Mouse (Mus musculus) activated CD4-positive, CD25-positive, alpha-beta regulatory T cell, adult 4 months (primary cell): ENCODE measurements around the gene Slco3a1. TPM values are rescaled to one million over a fixed set of nuclear protein-coding genes. Genes with fewer than 3 reads are reported as not detected.

Source experiments
- ATAC-seq: one replicate; pipeline ENCODE4 v1.8.0; 2017
- polyA plus RNA-seq, 2 experiments: library from polyadenylated mRNA; unstranded; fragments of 100-300 nt; shearing (Covaris generic); gene quantifications; one replicate each; pipeline ENCODE4 v1.2.1; 2017

Slco3a1 gene
- polyA plus RNA-seq, 2 experiments from 2014 or later = 14.6 to 16.7 TPM

DNA sequence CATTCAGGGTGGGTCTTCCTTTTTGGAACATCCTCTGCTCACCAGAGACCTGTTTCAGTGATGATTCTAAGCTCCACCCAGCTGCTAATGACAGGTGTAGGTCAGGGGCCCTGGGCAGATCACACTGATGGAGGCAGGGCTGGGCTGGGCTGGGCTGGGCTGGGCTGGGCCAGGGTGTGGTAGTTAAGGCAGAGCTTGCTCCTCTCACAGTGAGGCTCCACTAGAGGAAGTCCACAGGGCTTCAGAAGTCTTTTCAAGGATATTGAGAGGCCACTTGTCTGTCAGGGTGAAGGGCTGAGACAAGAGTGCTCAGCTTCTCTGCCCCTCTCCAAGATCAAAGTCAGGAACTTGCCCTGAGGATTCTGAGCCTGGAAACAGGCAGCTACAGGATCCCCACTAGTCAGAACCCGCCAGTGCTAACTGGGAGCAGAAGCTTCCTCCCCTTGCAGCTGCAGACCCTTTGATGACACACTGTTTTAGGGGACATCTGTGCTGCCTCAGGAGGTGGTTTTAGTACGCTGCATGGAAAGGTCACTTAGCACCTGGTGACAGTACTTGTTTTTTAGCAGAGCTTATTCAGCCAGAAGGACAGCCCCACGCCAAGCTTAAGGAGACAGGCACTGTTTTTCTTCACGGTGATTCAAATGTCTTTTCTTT is 213.3 kb downstream of the Slco3a1 start:
- peak; percentile 16 for ATAC-seq

DNA sequence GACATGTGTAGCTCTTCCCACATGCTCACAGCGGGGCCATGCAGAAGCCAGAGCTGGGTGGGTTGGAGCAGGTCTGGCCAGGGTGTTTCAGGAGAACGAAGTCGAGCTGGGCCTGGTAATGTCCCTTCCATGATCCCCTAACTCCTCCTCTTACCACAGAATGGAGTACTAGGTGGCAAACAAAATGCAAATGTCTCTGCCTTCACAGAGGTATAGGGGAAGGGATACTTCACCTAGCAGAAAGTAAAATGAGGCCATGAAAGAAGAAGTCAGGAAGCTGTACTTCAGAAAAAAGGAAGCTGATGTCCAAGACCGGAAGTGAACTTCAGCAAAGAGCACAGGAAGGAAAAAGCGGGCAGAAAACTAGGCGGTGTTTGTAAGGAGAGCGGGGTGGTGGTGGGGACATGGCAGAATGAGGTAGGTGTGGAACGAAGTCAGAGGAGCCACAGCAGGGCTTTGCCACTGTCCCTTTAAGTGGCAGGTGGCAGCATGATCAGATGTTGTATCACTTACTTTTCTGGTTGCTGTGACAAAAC is 214.1 kb downstream of the Slco3a1 start:
- ATAC-seq = peak; percentile 52

DNA sequence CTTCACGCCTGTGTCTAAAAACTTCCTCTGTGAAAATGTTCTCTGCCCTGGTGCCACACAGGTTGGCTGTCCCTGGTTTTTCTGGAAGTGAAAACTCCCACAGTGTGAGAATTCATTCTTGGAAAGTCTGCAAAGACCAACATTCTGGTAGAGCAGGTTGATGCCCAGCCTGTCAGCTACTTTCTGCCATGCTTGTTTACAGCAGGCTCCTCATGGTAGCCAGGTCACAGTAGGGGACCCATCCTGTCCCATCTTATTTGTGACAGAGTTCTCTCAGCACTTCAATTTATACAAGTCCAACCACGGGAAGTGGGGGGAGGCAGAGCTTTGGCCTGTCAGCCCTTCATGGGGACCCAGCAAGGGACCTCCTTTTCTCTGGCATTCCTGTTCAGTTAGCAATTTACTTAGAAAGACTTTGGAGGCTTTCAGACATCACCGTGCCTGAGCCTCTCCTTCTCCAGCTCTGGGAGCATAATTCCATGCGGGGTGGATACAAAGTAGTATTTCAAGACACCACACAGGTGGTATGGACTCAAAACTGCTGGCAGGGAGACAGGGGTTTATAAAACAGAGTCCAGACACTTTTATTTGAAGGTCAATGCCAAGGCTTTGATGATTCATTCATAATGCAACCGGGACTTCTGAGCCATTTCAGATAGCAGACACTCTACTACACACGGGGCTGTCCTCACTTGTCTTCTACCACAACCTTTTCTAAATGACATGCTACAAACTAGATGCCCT is 216.7 kb downstream of the Slco3a1 start:
- ATAC-seq = no peak

DNA sequence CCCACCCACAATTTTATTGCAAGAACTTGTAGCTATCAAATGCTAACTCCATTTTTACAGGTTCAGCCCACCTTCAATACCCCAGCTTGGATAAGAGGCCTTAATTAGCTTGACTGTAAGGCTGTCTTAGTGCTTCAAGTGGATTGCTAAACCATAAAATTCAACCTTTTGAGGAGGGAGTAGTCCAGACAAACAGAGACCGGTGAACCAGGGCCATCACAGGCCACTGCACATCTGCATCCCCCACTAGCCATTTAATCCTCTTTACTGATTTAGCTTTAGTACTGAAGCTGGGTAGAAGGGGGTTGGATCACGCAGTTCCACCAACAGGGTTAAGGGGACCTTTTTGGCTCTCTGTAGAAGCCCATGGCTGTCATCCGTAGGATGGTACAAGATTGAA is 222.3 kb downstream of the Slco3a1 start:
- no peak for ATAC-seq

DNA sequence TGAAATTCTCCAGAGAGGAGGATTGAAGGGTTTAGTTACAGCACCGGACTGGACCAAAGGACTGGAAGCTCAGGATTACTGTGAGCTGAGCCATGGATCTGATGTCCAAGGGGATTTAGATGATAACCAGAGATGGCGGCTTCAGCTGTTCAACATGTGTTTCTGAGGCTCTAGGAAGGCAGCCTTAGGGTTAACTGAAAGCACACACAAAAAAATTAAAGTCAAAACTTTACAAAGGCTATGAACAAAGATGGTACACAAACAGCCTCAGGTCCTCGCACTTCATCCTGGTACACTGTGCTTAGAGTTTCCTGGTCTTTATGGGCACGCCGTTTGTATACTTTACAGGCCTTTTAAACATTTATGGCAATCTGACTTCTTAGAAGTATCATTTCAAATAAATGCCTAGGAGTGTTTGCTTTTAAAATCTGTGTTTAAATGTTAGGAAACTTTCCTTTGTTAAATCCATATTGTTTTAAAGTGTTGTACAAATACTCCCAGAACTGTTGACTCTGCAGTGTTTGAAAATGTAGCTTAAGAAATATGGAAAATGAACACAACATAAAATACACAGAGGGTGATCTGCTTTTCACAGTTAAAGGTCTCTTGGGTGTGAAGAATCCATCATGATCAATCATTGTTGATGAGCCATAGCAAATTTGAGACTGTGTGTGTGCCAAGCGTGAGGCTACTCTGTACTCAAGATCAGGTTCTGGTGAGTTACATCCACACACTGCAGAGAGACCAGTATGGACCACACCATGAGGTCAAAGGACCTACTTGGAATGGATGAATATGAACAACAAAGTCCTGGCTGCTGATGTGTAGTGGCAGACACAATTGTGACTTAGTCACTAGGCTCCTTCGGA is 223.5 kb downstream of the Slco3a1 start:
- ATAC-seq = no peak

DNA sequence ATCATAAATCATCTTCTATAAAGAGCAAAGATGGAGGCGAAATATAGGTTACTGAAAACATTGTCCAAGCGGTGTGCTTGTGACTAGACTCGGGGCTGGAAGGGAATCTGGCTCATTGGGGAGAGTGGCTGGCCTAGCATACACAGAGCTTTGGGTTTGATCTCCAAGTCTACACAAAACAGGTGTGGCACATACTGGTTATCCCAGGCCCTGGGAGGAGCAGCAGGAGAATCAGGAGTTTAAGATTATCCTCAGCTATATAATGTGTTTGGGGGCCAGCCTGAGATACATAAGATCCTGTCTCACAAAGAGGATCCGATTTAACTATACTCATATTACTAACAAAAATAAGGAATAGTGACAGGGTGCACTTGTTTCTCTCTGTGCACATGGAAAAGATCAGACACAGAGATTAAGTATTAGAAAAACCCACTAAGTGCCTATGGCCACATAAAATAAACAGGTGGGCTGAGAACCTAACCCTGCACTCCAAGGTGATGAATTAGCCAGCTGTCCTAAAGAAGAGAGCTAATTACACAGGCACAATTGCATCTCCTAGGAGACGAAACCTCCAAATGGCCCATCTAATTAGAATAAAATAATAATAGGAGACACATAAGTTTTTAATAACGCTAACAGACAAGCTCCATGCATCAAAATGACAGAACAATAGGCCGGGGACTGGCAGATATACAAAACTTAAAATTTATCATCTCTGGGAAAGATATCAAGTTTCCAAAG is 224.3 kb downstream of the Slco3a1 start:
- no peak for ATAC-seq

DNA sequence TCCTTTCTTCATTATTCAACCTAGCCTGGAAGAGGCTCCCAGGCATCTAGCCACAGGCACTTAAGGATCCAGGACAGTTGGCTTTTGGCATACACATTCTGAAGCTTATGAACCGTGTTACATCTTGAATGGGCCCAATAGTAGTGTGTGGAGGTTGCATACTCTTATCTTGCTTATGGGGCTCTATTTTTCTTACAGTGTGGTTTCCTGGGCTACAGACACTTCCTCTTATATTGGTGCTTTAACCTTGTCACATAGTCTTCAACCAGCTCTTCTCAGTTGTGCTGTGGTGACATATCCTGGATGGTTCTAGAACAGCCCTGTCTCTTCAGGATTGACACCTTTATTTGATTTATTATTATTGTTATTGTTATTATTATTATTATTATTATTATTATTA is 225.6 kb downstream of the Slco3a1 start:
- peak; percentile 59 for ATAC-seq

DNA sequence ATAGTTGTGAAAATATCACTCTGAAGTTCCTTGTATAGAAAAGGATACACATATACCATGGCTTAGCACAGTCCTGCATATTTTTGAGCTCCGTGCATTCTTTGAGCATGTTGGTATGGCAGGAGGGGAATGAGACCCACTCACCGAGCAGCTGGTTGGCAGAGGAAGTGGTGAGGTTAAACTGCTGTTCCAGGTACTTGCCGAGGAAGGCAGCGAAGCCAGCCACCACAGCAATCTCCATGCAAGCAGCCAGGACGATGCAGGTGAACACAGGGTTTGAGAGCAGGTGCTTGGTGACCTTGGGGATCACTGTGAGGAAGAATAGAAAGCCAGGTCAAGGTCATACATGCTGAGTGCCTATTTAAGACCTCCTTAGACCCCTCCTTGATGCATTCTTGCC is 226.9 kb downstream of the Slco3a1 start:
- ATAC-seq = no peak

DNA sequence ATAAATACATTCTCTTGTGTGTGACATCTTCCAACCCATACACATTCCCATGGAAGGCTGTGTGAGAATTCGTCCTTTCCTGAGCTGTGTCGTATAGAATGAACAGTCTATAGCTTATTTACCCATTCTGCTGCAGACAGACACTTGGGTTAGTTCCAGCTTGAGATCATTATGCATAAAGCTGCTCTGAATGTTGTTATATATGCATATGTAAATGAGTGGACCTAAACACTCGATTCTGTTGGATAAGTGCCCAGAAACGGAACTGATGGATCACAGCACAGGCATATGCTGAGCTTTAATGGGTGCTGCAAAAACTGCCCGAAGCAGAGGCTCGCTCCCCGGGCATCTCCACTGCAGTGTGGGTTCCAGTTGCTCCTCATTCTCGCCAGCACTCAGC is 229.5 kb downstream of the Slco3a1 start:
- ATAC-seq = no peak

DNA sequence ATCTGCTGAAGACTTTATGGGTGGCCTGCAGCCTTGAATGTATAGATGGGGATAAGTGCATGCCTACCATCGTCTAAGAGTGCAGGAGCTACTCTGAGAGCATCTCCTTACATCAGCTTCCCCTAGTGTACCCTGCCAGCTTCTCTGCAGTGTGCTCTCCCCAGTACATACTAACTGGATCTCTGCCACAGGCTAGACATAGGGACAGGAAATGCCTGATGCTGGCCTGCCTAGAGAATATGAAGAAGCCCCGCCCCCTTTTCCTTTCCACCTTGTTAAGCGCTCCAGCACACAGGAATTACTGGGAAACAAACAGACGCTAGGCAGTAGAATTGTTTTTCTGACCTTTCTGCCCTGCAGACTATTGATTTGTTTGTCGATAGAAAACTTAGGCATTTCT is 230.9 kb downstream of the Slco3a1 start:
- no peak for ATAC-seq

DNA sequence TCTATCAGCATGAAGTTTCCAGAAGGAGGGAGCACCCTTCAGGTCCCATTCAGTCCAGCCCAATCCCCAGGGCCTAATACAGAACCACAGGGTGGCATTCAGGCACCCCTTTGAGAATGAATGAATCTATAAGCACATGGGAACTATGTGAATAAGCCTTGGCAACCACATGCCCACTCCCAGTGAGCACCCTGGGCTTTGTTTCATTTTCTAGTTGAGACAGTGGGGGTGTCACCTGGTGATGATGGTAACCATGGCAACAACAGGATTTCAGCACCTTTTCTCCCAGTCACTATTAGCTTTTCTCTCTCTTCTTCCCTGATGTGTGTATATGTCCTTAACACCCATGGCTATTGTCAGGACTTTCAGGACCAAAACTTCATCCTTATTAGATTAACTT is 231.4 kb downstream of the Slco3a1 start:
- no peak for ATAC-seq

DNA sequence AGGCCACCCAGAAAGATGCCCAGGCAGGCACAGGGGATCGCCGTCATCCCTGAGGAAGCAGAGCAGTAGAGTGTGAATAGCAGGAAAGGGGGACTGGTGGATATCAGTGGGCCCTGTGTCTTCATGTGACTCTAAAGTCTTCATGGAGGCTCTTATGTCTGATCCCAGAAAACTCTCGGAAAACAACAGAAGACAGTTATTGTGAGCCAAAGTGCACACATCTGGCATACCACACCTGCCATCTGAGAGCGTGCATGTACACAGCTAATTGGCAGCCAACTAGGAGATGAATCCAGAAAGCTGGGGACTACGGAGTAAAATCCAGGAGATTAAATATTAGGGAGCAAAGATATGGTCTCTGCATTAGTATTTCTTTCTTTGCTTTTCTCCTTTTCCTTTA is 233.9 kb downstream of the Slco3a1 start:
- no peak for ATAC-seq

DNA sequence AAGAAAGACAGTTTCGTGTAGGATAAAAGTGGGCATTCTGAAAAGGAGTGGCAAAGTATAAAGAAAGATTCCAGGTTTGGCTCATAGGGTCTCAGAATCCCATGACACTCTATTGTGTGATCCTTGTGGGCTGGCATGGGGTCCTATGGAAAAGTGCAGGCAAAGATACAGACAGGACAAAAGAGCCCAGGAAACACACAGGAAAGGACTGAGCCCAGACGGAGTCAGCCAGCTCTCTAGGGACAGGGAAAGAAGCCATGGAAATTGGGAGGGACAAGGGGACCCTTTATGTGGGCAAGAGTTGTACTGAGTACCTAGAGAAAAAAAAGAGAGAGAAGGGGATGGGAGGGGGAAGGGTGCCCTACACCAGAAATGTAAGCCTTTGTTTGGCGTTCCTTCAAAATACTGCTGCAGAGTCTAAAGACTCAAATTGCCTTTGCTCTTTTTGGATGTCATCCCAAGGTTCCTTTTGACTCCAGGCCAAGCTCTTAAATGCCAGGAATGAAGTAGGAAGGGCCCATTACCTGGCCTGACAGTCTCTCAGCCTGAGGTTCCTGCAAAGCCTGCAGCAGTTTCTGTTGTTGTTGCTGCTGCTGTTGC is 238.6 kb downstream of the Slco3a1 start:
- ATAC-seq = no peak

DNA sequence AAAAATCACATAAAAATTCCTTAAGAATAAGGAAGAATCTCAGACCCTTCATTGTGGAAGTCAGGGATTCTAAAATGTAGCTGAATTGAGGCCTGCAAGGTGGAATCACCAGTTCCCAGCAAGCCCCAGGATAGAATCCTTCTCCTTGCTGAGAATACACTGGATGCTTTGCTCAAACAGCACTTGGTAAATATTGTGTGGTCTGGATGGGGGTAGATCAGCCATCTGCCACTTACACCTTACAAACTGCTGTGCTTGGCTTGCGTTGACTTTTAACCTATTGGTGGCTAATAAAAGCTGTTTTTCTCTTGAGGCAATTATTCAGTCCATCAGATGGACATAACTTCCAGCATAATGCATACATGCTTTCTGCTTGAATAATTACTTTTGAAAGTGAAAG is 240.3 kb downstream of the Slco3a1 start:
- ATAC-seq = no peak

DNA sequence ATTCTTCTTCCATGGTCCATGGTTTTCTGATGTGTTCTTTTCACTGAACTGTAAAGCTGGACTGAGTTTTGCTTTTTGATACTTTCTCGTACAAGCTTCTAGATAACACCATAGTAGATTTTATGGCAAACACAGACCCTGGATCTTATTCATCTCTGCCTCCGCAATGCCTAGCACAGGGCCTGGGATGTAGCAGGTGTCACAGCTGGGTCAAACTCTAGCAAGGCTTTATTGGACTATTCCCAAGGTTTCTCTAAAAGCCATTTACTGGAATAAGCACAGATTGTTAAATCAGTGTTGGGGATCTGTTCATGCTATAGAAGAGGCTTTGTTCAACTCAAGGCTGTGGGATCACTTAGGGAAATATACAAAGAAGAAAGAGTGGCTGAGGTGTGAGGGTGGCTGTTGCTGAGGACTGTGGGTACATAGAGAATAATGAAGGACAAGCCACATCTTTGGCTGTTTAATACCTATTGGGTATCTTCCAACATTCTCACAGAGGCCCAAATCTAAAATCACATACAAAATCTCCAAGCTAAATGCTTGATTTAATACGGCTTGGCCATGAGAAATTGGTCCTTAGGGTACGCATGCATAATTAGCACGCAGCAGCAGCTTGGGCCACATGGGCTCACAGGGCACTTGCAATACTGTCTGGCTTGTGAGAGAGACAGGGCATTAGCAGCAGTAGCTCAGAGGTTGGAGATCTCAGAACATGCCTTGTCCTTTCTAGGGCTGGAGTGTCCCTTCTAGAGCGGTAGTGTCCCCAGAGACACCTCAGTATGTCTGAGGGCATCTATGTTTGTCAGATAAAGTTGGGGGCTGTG is 241.1 kb downstream of the Slco3a1 start:
- ATAC-seq = no peak

DNA sequence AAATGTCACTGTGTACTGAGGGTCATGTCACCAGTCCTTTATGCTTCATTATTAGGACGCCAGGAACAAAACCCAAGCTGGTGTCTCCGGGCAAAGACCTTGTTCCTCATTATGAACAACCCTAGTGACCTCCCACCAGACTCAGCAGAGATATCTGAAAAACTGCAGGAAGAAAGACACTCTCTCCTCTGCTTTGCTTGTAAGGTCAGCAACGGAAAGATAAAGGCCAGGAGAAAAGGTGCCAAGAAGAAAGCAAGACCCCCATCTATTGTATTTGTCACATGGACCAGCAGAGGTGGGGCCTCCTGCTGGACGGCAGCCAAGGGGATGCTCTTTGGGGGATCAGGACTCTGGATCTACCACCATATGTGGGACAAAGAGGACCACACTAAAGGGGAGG is 243.0 kb downstream of the Slco3a1 start:
- ATAC-seq = no peak

DNA sequence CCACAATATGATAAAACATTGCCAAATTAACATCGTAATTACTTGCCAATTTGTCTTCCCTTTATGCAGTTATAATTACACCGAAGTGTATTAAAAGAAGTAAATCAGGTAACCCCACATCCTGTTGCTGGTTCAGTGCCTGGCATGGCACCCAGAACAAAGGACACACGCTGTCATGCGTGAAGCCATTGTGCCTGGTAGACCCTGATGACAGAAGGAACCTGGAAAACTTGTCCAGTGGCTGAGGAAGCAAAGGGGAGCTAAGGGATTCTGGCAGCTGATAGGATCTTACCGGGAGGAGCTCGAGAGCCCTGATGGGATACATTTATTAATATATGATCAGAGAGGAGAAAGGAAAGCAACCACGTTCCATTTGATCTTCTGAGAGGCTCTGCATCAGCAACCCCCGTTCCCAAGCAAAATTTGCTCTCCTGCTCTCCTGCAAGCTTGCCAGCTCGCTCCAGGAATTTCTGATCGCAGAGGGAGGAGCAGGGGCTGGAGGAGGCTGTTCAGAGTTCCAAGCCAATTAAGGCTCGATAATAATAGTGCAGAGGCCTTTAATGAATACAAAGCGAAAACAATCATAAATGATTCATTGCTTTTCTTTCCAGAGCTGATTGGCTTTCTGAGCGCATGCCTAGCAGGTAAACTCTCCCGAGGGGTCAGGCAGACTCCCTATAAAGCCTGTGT is 250.8 kb downstream of the Slco3a1 start:
- no peak for ATAC-seq

DNA sequence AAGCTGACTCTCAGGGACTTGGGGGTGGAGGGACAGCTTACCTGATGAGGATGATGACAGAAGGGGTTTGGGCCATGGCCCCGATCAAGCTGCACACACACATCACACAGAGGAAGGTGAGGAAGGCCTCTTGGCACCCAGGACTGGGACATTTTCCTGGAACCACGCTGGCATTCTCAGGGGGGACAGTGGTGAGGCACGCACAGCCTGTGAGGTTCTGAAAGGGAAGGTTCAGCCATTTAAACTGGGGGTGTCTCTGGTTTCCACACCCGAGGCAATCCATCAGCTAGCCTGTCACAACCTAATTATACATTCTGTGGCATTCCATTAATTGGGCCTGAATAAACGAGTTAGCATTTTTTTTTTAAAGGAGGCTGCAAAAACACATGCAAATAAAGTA is 251.5 kb downstream of the Slco3a1 start:
- no peak for ATAC-seq

DNA sequence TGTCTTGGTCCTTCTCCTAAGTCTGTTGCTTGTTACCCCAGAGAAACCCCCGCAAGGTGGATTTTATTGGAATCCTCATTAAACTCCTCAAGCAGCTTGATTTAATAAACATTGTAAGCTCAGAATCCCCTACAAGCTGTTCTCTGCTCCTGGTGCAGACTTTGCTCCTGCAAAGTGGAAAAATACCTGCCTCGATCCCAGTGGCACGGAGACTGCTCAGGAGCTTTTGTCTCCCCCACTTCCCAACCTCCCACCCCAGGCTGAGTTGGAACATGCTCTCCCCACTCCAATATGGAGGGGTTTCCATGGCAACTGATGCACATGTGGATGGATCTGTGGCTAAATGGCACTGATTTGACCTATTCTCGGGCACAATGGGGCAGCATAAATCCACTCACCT is 268.0 kb downstream of the Slco3a1 start:
- no peak for ATAC-seq

DNA sequence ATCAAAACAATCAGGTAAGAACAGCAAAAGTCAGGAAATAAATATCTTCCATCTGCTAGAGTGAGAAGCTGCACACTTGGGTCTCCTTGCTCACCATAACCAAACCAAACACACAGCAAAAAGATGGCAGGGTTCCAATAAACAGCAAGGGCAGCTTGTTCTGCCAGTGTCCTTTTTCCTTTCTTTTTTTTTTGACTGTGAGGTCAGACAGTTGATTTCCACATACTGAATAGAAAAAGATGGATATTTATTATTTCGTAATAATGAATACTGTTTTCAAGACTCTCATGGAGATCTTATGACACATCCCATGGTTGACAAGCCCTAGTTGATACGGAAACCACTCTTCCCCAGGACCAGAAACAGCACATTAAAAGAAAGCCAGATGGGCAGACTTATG is 274.2 kb downstream of the Slco3a1 start:
- ATAC-seq = no peak

DNA sequence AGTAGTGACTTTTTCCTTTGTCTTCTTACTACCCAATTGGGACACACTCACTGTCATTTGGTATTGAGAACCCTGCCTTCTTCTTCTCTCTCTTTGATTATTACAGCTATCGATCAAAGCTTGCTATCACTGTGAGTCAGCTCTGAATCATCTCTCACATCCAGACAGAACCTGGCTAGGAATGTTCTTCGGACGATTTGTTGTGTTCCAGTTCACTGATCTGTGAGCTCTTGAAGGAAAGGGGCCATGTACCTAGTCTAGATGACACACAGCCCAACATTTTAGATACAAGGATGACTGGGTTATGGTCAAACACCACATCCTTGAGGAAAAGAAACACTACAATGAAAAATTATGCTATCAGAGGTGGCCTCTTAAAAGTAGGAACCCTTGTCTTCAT is 275.2 kb downstream of the Slco3a1 start:
- ATAC-seq = no peak
